Mouse (Mus musculus) spleen, adult 2 months (tissue): ENCODE data around the gene Neurod2. TPM values are rescaled to one million over a fixed set of nuclear protein-coding genes. Genes with fewer than 3 reads are reported as not detected.

Experiments
- DNase-seq, 2 experiments: peaks; one replicate each; pipeline versions ENCODE4 v3.0.0 to v3.0.0-alpha.2; 2012 to 2021; ENCODE audit warnings: low spot score in 2 of 2, low read depth in 1 of 2
- H3K27ac ChIP-seq: fragments of 200-500 bp; 2 replicates; pipeline ENCODE4 v1.5.1; 2012; ENCODE audit warnings: low read length, inconsistent platforms; ENCODE audit not compliant: insufficient read depth
- H3K27me3 ChIP-seq: fragments of 200-500 bp; 2 replicates; pipeline ENCODE4 v1.6.1; 2012; ENCODE audit warnings: mild to moderate bottlenecking, moderate library complexity, low read length, inconsistent platforms; ENCODE audit not compliant: control insufficient read depth, insufficient read depth
- H3K36me3 ChIP-seq: fragments of 200-500 bp; 2 replicates; pipeline ENCODE4 v1.6.1; 2012; ENCODE audit warnings: mild to moderate bottlenecking, low read length, inconsistent platforms; ENCODE audit not compliant: control insufficient read depth, insufficient read depth
- H3K4me1 ChIP-seq: fragments of 200-500 bp; 2 replicates; pipeline ENCODE4 v1.6.1; 2011; ENCODE audit warnings: inconsistent platforms; ENCODE audit not compliant: control insufficient read depth, insufficient read depth, insufficient read length
- H3K4me3 ChIP-seq: fragments of 200-500 bp; 2 replicates; pipeline ENCODE4 v1.5.1; 2011; ENCODE audit warnings: mild to moderate bottlenecking, inconsistent platforms; ENCODE audit not compliant: insufficient read depth, insufficient read length; ENCODE audit errors: extremely low read depth
- CTCF ChIP-seq: fragments of 200-500 bp; IDR thresholded peaks from 2 replicates; pipeline ENCODE4 v1.5.1; 2011; ENCODE audit warnings: mild to moderate bottlenecking, inconsistent platforms; ENCODE audit not compliant: insufficient read depth, insufficient read length, insufficient replicate concordance; ENCODE audit errors: extremely low read depth
- POLR2A ChIP-seq: fragments of 200-500 bp; IDR thresholded peaks from 2 replicates; pipeline ENCODE4 v1.6.1; 2011; ENCODE audit warnings: low read depth, low read length, inconsistent platforms
- WGBS: fragments of 180-500 bp; shearing (Covaris S2); methylation state at CpG from one replicate; pipeline ENCODE4 v1.1.7; 2018; 5-methylcytosine and 5-hydroxymethylcytosine counted together
- polyA plus RNA-seq: library from polyadenylated mRNA; depleted of rRNA; stranded (reverse); fragments of >200 nt; gene quantifications from 2 replicates; pipeline ENCODE4 v1.2.3, GENCODE M21; 2012

Gene Neurod2
- polyA plus RNA-seq, 1 experiment, result not detected

DNA sequence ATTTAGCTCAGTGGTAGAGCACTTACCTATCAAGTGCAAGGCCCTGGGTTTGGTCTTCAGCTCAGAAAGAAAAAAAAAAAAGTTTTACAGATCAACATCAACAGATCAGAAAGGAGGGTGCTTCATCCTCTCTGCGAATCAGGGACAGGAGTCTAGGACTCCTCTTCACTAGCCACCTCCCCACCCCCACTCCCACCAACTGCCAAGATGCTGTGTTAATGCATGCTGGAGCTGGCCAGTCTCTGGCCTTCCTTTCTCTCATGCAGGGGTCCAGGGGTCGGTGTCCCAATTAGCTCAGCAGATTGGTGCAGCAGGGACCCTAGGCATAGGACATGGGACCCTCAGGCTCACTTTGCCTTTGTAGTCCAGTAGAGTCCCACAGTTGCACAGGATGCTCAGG is 41.1 kb upstream of the Neurod2 start:
- H3K27me3 ChIP-seq, result no peaks in the 10 kb centered on the region
- no peak overlapping the region for H3K27ac ChIP-seq
- no peak for TF ChIP-seq CTCF
- no peak for TF ChIP-seq POLR2A
- peaks cover 13% of the 10 kb centered on the region; the same call in 1 of the 2 replicates for H3K4me1 ChIP-seq
- DNase-seq, result no peak
- peaks cover 12% of the 10 kb centered on the region for H3K36me3 ChIP-seq
- no peak overlapping the region for H3K4me3 ChIP-seq
- 88% methylated on average over 2 of the region's 2 CpGs for WGBS

DNA sequence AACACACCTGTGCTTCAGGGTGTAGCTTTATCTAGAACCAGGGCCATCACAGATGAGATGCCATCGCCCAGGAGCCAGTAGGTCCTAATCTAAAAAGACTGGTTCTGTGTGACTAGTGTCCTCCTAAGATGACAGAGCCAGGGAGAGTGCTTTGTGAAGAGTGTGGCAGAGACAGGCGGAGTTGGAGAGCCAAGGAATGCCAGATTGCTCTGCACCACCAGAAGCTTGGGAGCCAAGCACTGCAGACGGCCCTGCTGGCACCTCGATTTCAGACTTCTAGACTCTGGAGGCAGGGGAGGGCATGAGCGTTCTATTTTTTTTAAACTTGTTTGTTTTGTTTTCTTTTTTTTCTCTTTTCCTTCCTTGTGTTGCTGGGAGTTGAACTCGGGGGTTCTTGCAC is 39.9 kb upstream of the Neurod2 start:
- Histone ChIP-seq H3K27me3 (no peaks in the 10 kb centered on the region), H3K4me1 (peaks cover 13% of the 10 kb centered on the region; the same call in 1 of the 2 replicates), H3K27ac (no peak overlapping the region), H3K36me3 (0 out of 2 replicates have a peak, but pooled peaks cover 3% of the 10 kb centered on the region), H3K4me3 (no peak overlapping the region)
- WGBS, result 82% methylated on average over 6 of the region's 6 CpGs
- no peak for DNase-seq
- TF ChIP-seq POLR2A (no peak), CTCF (no peak)

DNA sequence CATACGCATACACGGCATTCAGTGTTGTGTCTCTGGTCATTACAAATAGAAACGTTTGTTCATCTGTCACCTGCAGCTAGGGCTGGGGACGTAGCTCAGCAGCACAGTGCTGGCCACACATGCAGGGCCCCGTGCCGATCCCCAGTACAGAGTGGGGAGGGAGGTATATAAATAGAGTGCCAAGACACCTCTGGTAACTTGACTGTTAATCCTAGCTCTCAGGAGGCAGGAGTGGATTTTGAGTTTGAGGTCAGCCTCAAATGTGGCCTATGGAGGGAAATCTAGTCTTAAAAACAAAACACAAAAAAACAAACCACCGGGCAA is 38.4 kb upstream of the Neurod2 start:
- no peaks in the 10 kb centered on the region for H3K27me3 ChIP-seq
- WGBS, result 51% methylated on average over 7 of the region's 7 CpGs
- H3K27ac ChIP-seq, result no peak overlapping the region
- no peak for DNase-seq
- TF ChIP-seq CTCF (no peak), POLR2A (no peak)
- peaks cover 13% of the 10 kb centered on the region; the same call in 1 of the 2 replicates for H3K4me1 ChIP-seq
- no peak overlapping the region for H3K4me3 ChIP-seq
- no peaks in the 10 kb centered on the region for H3K36me3 ChIP-seq

DNA sequence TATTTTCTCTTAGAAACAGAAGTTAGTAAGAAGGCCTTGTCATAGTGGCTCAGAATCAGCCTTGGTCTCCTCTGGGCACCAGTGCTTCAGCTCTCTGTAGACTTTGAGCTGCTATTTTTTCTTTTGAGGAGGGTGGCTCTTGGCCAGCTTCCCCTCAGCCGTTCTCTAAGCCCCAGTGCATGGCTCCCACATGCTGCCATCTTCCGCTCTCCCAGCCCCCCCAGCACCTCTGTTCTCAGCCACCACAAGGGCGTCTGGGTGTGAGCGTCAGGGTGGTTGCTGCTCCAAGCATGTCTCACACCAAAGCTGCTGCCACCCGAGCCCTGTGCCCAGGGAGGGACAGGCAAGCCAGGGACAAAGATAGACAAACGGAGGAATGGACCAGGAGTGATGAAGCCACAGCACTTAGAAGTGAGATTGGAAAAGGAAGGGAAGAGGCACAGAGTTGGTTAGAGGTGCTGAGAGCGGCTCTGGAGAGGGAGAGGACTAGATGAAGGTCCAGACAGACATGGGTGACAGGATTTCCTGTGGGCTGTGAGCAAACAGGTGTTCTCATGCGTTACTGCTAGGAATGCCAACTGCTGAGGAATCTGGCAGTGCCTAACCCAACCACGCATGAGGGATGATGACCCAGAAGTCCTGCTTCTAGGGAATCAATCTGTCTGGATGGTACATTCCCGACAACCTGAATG is 37.9 kb upstream of the Neurod2 start:
- TF ChIP-seq CTCF (no peak), POLR2A (no peak)

DNA sequence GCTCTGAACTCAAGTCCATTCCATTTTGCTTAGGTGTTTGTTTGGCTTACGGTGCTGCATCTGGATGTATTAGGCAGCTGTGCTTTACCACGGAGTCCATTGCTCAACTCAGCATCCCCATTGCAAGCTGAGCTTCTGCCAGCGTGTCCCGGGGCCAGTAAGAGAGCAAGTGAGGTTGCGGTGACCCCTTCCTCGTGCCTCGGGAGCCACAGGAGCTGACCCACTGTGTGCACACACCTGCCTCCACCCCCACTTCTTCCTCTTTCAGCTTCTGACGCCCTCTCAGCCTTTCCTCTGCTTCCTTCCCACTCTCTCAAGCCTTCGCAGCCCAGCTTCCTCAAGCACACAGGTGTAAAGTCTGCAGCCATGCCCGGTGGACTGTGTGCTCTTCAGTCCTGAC is 36.8 kb upstream of the Neurod2 start:
- H3K4me3 ChIP-seq, result no peak overlapping the region
- no peaks in the 10 kb centered on the region for H3K27me3 ChIP-seq
- H3K27ac ChIP-seq, result no peak overlapping the region
- WGBS, result 17% methylated on average over 10 of the region's 10 CpGs
- DNase-seq, result peak in 1 of 2 experiments; percentile 15
- peaks cover 16% of the 10 kb centered on the region; the same call in 1 of the 2 replicates for H3K4me1 ChIP-seq
- no peaks in the 10 kb centered on the region for H3K36me3 ChIP-seq
- TF ChIP-seq CTCF (no peak), POLR2A (no peak)

More for the DNA sequence above, 37.9 kb upstream of the Neurod2 start:
- DNase-seq, result no peak
- Histone ChIP-seq H3K4me1 (peaks cover 14% of the 10 kb centered on the region; the same call in 1 of the 2 replicates), H3K4me3 (no peak overlapping the region), H3K27ac (no peak overlapping the region), H3K36me3 (no peaks in the 10 kb centered on the region), H3K27me3 (no peaks in the 10 kb centered on the region)
- WGBS, result 37% methylated on average over 10 of the region's 10 CpGs

DNA sequence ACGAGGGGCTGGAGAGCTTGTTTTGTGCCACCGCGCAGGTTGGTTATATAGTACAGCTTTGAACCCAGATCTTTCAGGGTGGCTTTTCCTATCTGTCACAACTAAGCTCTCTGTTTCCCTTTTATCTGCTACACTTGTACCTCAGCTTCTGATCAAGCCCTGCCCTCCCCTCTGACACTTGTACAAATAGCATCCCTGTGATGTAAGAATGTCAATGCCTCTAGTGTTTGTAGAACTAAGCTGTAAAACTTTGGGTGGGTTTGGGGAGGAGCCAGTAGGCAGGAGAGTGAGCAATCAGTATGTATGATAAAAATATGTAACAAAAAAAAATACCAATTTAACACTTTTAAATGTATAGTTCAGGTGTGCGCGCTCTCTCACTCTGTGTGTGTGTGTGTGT is 35.0 kb upstream of the Neurod2 start:
- no peaks in the 10 kb centered on the region for H3K36me3 ChIP-seq
- H3K27me3 ChIP-seq, result no peaks in the 10 kb centered on the region
- DNase-seq, result no peak
- TF ChIP-seq POLR2A (no peak), CTCF (no peak)
- H3K4me1 ChIP-seq, result peaks cover 20% of the 10 kb centered on the region; the same call in 1 of the 2 replicates
- H3K4me3 ChIP-seq, result no peak overlapping the region
- no peak overlapping the region for H3K27ac ChIP-seq
- 88% methylated on average over 5 of the region's 5 CpGs for WGBS

DNA sequence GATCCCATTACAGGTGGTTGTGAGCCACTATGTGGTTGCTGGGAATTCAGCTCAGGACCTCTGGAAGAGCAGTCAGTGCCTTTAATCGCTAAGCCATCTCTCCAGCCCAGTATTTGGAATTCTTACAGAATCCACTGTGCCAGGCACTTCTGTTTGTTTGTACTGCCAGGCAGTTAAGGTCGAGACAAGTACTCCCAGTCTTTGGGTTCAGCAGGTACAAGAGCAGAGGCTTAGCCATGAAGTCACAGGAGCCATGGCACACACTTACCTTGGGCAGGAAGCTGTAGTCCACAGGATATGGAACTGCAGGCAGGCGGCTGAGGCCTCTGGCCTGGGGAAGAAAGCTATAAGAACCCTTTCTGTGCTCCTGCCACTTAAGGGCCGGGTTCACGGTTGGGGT is 34.4 kb upstream of the Neurod2 start:
- TF ChIP-seq CTCF, result no peak
- TF ChIP-seq POLR2A, result no peak
- WGBS, result 84% methylated on average over 5 of the region's 5 CpGs
- Histone ChIP-seq H3K27ac (no peak overlapping the region), H3K36me3 (no peaks in the 10 kb centered on the region), H3K4me1 (peaks cover 20% of the 10 kb centered on the region; the same call in 1 of the 2 replicates), H3K4me3 (no peak overlapping the region), H3K27me3 (no peaks in the 10 kb centered on the region)
- DNase-seq, result no peak
